Mouse (Mus musculus) lung, adult 2 months (tissue): Measurements from ENCODE around the gene Olfr680-ps1. TPM values are rescaled to one million over a fixed set of nuclear protein-coding genes. Genes with fewer than 3 reads are reported as not detected.
"Not testable (repeated sequence)": the region's sequence is repeated elsewhere in the genome, so short reads cannot be mapped to it uniquely, and the experiment has no call there.

Experiments used
- DNase-seq: peaks from one replicate; pipeline ENCODE4 v3.0.0; 2022
- H3K4me1 ChIP-seq: fragments of 200-500 bp; 2 replicates; pipeline ENCODE4 v1.6.1; 2011; ENCODE audit warnings: low read length; ENCODE audit not compliant: control insufficient read depth, insufficient read depth
- H3K4me3 ChIP-seq: fragments of 200-500 bp; replicated peaks from 2 replicates; pipeline ENCODE3; 2011; ENCODE audit warnings: low read depth, mild to moderate bottlenecking, control low read depth, low read length; ENCODE audit errors: extremely low read depth
- CTCF ChIP-seq: fragments of 200-500 bp; IDR thresholded peaks from 2 replicates; pipeline ENCODE4 v1.5.1; 2011; ENCODE audit warnings: mild to moderate bottlenecking, low read length, control low read depth; ENCODE audit not compliant: insufficient read depth
- POLR2A ChIP-seq: fragments of 200-500 bp; IDR thresholded peaks from 2 replicates; pipeline ENCODE4 v1.6.1; 2011; ENCODE audit warnings: low read depth, mild to moderate bottlenecking, control low read depth, low read length, borderline replicate concordance; ENCODE audit errors: extremely low read depth
- WGBS: fragments of 180-500 bp; shearing (Covaris S2); methylation state at CpG from one replicate; pipeline ENCODE4 v1.1.7; 2018; 5-methylcytosine and 5-hydroxymethylcytosine counted together
- polyA plus RNA-seq: library from polyadenylated mRNA; depleted of rRNA; stranded (reverse); fragments of >200 nt; gene quantifications from 2 replicates; pipeline ENCODE4 v1.2.3, GENCODE M21; 2012; rRNA removed

Gene Olfr680-ps1
- polyA plus RNA-seq: not detected in 2 replicates

- H3K4me1 ChIP-seq, H3K4me3 ChIP-seq, DNase-seq: not testable (repeated sequence)
These were observed at the start of gene Olfr680-ps1 for GRCm38 (mm10) chr7:105092717-105093116. Gene Olfr680-ps1 (minus strand): TSS chr7:105092817.

- no peak for DNase-seq
- TF ChIP-seq POLR2A (no peak), CTCF (no peak)
- 48% methylated on average over 2 of the region's 2 CpGs for WGBS
- H3K4me1 ChIP-seq: no peaks in the 10 kb centered on the region
- no peak overlapping the region for H3K4me3 ChIP-seq
These were observed 48.7 kb upstream of the Olfr680-ps1 start for GRCm38 (mm10) chr7:105141275-105141674.

- H3K4me1 ChIP-seq: no peaks in the 10 kb centered on the region
- no peak within 1 kb of the TSS for H3K4me3 ChIP-seq
- DNase-seq: no peak
- TF ChIP-seq CTCF (no peak), POLR2A (no peak)
These were observed 23.9 kb upstream of the Olfr680-ps1 start, which contains the start of gene Olfr681 for GRCm38 (mm10) chr7:105116536-105116935. Gene Olfr681 (plus strand): TSS chr7:105116836.

- TF ChIP-seq POLR2A (no peak), CTCF (no peak)
- Histone ChIP-seq H3K4me3 (no peak within 1 kb of the TSS), H3K4me1 (no peaks in the 10 kb centered on the region)
- 43% methylated on average over 1 of the region's 1 CpGs for WGBS
- DNase-seq: no peak
These were observed 11.7 kb downstream of the Olfr680-ps1 start, which contains the start of gene Olfr679 for GRCm38 (mm10) chr7:105080905-105081304. Gene Olfr679 (plus strand): TSS chr7:105081205.

- DNase-seq: no peak
- no peaks in the 10 kb centered on the region for H3K4me1 ChIP-seq
- no peak for TF ChIP-seq CTCF
- TF ChIP-seq POLR2A: no peak
- 73% methylated on average over 1 of the region's 1 CpGs for WGBS
- no peak within 1 kb of the TSS for H3K4me3 ChIP-seq
These were observed 28.4 kb downstream of the Olfr680-ps1 start, which contains the start of gene Olfr678 for GRCm38 (mm10) chr7:105064175-105064574. Gene Olfr678 (plus strand): TSS chr7:105064475.

GRCm38 (mm10) chr7:105058951-105059350, 33.7 kb downstream of the Olfr680-ps1 start:
- no peak for DNase-seq
- no peak for TF ChIP-seq POLR2A
- no peak for TF ChIP-seq CTCF
- Histone ChIP-seq H3K4me3 (no peak overlapping the region), H3K4me1 (no peaks in the 10 kb centered on the region)

Other genes with a start within 250 kb of the Olfr680-ps1 start
- gene Usp17la, start 235.8 kb downstream of the Olfr680-ps1 start, polyA plus RNA-seq: not detected in 2 replicates
- gene Olfr665, start 214.8 kb downstream of the Olfr680-ps1 start, polyA plus RNA-seq: not detected in 2 replicates
- not detected in 2 replicates for gene Olfr666, start 196.9 kb downstream of the Olfr680-ps1 start, polyA plus RNA-seq
- gene Olfr667, start 171.3 kb downstream of the Olfr680-ps1 start, polyA plus RNA-seq: not detected in 2 replicates
- gene Olfr668, start 164.8 kb downstream of the Olfr680-ps1 start, polyA plus RNA-seq: not detected in 2 replicates
- gene Olfr669, start 158.6 kb downstream of the Olfr680-ps1 start, polyA plus RNA-seq: not detected in 2 replicates
- not detected in 2 replicates for gene Olfr670, start 130.2 kb downstream of the Olfr680-ps1 start, polyA plus RNA-seq
- not detected in 2 replicates for gene Olfr671, start 113.7 kb downstream of the Olfr680-ps1 start, polyA plus RNA-seq
- not detected in 2 replicates for gene Olfr672, start 90.8 kb downstream of the Olfr680-ps1 start, polyA plus RNA-seq
- not detected in 2 replicates for gene Olfr675, start 64.4 kb downstream of the Olfr680-ps1 start, polyA plus RNA-seq
- gene Olfr676, start 60.1 kb downstream of the Olfr680-ps1 start, polyA plus RNA-seq: not detected in 2 replicates
- not detected in 2 replicates for gene Olfr677, start 41.4 kb downstream of the Olfr680-ps1 start, polyA plus RNA-seq
- gene Olfr678, start 28.3 kb downstream of the Olfr680-ps1 start, polyA plus RNA-seq: not detected in 2 replicates
- gene Olfr679, start 11.6 kb downstream of the Olfr680-ps1 start, polyA plus RNA-seq: not detected in 2 replicates
- not detected in 2 replicates for gene Olfr681, start 24.0 kb upstream of the Olfr680-ps1 start, polyA plus RNA-seq
- not detected in 2 replicates for gene Olfr683, start 54.2 kb upstream of the Olfr680-ps1 start, polyA plus RNA-seq
- gene Olfr684, start 70.8 kb upstream of the Olfr680-ps1 start, polyA plus RNA-seq: not detected in 2 replicates
- gene Olfr685, start 93.2 kb upstream of the Olfr680-ps1 start, polyA plus RNA-seq: not detected in 2 replicates
- not detected in 2 replicates for gene Olfr686, start 114.7 kb upstream of the Olfr680-ps1 start, polyA plus RNA-seq
- not detected in 2 replicates for gene Olfr688, start 195.3 kb upstream of the Olfr680-ps1 start, polyA plus RNA-seq
- not detected in 2 replicates for gene Olfr689, start 218.3 kb upstream of the Olfr680-ps1 start, polyA plus RNA-seq
- not detected in 2 replicates for gene Olfr690, start 241.3 kb upstream of the Olfr680-ps1 start, polyA plus RNA-seq
- not detected in 2 replicates for gene Olfr691, start 249.5 kb upstream of the Olfr680-ps1 start, polyA plus RNA-seq